Mouse (Mus musculus): ENCODE measurements at regions not wholly inside any gene's neighbourhood (a gene's known extent, or its start where the extent isn't known, plus 50 kb on each side); places are given as distances from the start of the nearest gene placed in this dataset.

- intact Hi-C loops (cut with DNase I) = loop anchor here (1.0 to 10.0 kb wide), 4 partner anchors 47 to 194 kb away; no protein-coding TSS in a partner anchor
- H3K27ac ChIP-seq = no peak overlapping the region; the same call in 1 of the 2 replicates
- WGBS = 91% methylated on average over 4 of the region's 4 CpGs
These were observed 237.0 kb upstream of the Gm37988 start for GRCm38 (mm10) chr1:4570730-4571129.

DNA sequence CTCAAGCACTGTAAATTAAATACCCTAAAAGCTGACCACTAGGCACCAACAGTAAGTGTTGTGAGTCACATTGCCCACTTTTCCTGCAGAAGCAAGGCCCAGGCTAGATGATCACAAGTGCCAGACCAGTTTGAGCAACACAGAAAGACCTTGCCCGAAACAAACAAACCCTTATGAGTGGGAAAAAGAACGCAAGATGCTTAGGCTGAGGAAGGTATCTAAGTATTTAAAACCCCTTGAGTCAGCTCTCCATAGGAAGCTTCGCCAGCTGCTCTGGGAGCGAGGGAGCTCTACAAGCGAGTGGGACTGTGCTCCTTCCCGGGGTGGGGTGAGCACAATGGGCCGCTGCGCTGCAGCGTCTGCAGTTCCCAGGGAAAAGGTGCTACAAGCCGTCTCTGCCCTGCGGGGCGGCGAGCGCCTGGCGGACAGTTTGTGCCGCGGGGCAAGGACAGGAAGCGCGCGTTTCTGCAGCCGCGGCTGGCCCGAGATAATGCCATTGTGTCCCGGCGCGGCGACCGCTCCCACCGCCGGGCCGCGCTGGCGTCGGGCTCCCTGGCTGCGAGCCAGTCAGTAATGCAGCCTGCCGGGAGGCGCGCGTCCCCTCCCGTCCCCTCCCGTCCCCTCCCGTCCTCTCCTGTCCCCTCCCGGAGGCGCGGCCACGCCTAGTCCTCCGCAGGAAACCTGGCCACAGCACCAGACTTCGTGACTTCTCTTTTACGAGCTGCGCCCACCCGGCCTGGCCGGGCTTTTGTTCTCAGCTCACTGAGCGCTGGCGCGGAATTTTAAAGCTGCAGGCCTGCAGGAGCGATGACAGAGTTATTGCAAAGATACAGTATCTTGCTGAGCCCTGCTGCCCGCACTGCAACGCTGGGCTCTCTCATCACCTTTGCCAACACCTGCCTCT is 236.1 kb upstream of the Gm37988 start:
- no peaks in the 10 kb centered on the region for H3K27me3 ChIP-seq (ENCODE audit: control insufficient read depth, insufficient read depth, low read length)
- peak; percentile 85 to 90 for DNase-seq
- intact Hi-C loops (cut with DNase I) = loop anchor here (1.0 to 10.0 kb wide), 5 partner anchors 27 to 193 kb away; no protein-coding TSS in a partner anchor
- H3K4me1 ChIP-seq (ENCODE audit: control insufficient read depth, insufficient read depth, low read length) = peaks cover 5% of the 10 kb centered on the region
- H3K4me3 ChIP-seq = peak overlapping the region; percentile 50
- H3K79me2 ChIP-seq (replicated peaks; ENCODE audit: control insufficient read depth, insufficient read depth, low read length) = no peaks in the 10 kb centered on the region
- WGBS = 1% methylated on average over 58 of the region's 58 CpGs
- H3K36me3 ChIP-seq (ENCODE audit: control insufficient read depth, insufficient read depth, low read length) = no peaks in the 10 kb centered on the region; the same call in 1 of the 2 replicates
- peak overlapping the region; percentile 43 for H3K9ac ChIP-seq (ENCODE audit: low read depth, low read length)
- peak overlapping the region; percentile 81 for H3K27ac ChIP-seq
- TF ChIP-seq CTCF (IDR thresholded peaks at IDR 0.05) (peak; percentile 62), POLR2A (IDR thresholded peaks at IDR 0.05; ENCODE audit: insufficient read depth, low read depth, low read length) (0 out of 2 replicates have a peak, but pooled peaks have one; percentile 39), EP300 (IDR thresholded peaks at IDR 0.05; ENCODE audit: insufficient read depth, low read depth, low read length) (peak; percentile 63)

More at GRCm38 (mm10) chr1:4570730-4571129, 237.0 kb upstream of the Gm37988 start:
- no peaks in the 10 kb centered on the region for H3K79me2 ChIP-seq (replicated peaks; ENCODE audit: control insufficient read depth, insufficient read depth, low read length)
- H3K27me3 ChIP-seq (ENCODE audit: control insufficient read depth, insufficient read depth, low read length) = no peaks in the 10 kb centered on the region
- H3K9ac ChIP-seq (ENCODE audit: low read depth, low read length) = no peak overlapping the region
- no peak for TF ChIP-seq EP300 (IDR thresholded peaks at IDR 0.05; ENCODE audit: insufficient read depth, low read depth, low read length)
- no peak for TF ChIP-seq POLR2A (IDR thresholded peaks at IDR 0.05; ENCODE audit: insufficient read depth, low read depth, low read length)
- TF ChIP-seq CTCF (IDR thresholded peaks at IDR 0.05) = no peak
- H3K4me3 ChIP-seq = no peak overlapping the region
- peaks cover 5% of the 10 kb centered on the region for H3K4me1 ChIP-seq (ENCODE audit: control insufficient read depth, insufficient read depth, low read length)
- H3K36me3 ChIP-seq (ENCODE audit: control insufficient read depth, insufficient read depth, low read length) = no peaks in the 10 kb centered on the region; the same call in 1 of the 2 replicates
- DNase-seq = no peak

DNA sequence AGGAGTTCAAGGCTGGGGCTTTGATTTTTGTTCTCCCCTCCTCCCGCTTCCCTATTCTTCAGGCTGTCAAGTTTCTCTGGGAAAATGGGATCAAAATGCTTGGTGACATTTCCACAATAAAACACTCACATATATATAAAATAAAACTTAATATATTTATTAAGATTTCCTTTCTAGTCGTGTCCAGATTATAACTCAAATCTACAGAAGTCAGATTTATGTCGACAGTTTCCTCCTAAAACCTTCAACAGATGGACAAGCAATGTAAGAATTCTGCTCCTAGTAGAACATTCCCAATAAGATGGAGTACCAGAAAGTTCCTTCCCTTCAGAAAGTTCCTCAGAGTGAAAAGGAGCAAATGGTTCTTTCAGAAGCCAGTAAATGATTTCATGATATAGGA is 235.4 kb upstream of the Gm37988 start:
- intact Hi-C loops (cut with DNase I) = loop anchor here (1.0 to 10.0 kb wide), 4 partner anchors 28 to 192 kb away; no protein-coding TSS in a partner anchor
- Histone ChIP-seq H3K27ac (peak overlapping the region; percentile 79), H3K79me2 (replicated peaks; ENCODE audit: control insufficient read depth, insufficient read depth, low read length) (no peaks in the 10 kb centered on the region), H3K4me1 (ENCODE audit: control insufficient read depth, insufficient read depth, low read length) (peaks cover 5% of the 10 kb centered on the region), H3K36me3 (ENCODE audit: control insufficient read depth, insufficient read depth, low read length) (no peaks in the 10 kb centered on the region; the same call in 1 of the 2 replicates), H3K4me3 (peak overlapping the region; percentile 50), H3K9ac (ENCODE audit: low read depth, low read length) (no peak overlapping the region), H3K27me3 (ENCODE audit: control insufficient read depth, insufficient read depth, low read length) (no peaks in the 10 kb centered on the region)
- TF ChIP-seq POLR2A (IDR thresholded peaks at IDR 0.05; ENCODE audit: insufficient read depth, low read depth, low read length) (no peak), CTCF (IDR thresholded peaks at IDR 0.05) (no peak), EP300 (IDR thresholded peaks at IDR 0.05; ENCODE audit: insufficient read depth, low read depth, low read length) (no peak)
- 50% methylated on average over 3 of the region's 3 CpGs for WGBS
- no peak for DNase-seq

DNA sequence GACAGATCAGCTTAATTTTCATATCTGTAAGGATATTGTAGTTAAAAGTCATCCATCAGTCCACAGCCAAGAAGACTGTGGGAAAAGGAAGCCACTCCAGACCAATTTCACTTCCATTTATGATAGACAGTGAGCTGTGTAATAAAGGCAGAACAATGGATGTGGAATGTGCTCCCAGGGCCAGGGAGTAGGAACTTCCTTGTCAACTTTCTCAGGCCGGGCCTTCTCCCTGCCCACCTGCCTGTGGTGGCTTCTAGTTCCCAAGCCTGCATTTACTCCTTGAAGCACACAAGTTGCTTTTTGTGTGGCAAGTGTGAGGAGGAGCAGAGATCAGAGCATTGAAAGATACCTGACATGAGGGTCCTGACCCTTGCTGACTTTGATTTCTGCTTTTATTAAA is 233.6 kb upstream of the Gm37988 start:
- 34% methylated on average over 1 of the region's 1 CpGs for WGBS
- H3K9ac ChIP-seq (ENCODE audit: low read depth, low read length) = no peak overlapping the region
- H3K27me3 ChIP-seq (ENCODE audit: control insufficient read depth, insufficient read depth, low read length) = no peaks in the 10 kb centered on the region
- H3K4me3 ChIP-seq = no peak overlapping the region
- intact Hi-C loops (cut with DNase I) = loop anchor here (10.0 kb wide), 3 partner anchors 81 to 191 kb away; no protein-coding TSS in a partner anchor
- H3K36me3 ChIP-seq (ENCODE audit: control insufficient read depth, insufficient read depth, low read length) = no peaks in the 10 kb centered on the region; the same call in 1 of the 2 replicates
- no peak overlapping the region; the same call in 1 of the 2 replicates for H3K27ac ChIP-seq
- TF ChIP-seq POLR2A (IDR thresholded peaks at IDR 0.05; ENCODE audit: insufficient read depth, low read depth, low read length) = no peak
- no peak for TF ChIP-seq CTCF (IDR thresholded peaks at IDR 0.05)
- TF ChIP-seq EP300 (IDR thresholded peaks at IDR 0.05; ENCODE audit: insufficient read depth, low read depth, low read length) = no peak
- no peaks in the 10 kb centered on the region for H3K79me2 ChIP-seq (replicated peaks; ENCODE audit: control insufficient read depth, insufficient read depth, low read length)
- DNase-seq = peak in 1 of 2 experiments; percentile 11
- peaks cover 5% of the 10 kb centered on the region for H3K4me1 ChIP-seq (ENCODE audit: control insufficient read depth, insufficient read depth, low read length)

GRCm38 (mm10) chr1:4576957-4577356 is 230.7 kb upstream of the Gm37988 start:
- whole genome bisulfite sequencing = 39% methylated on average over 1 of the region's 1 CpGs

More at GRCm38 (mm10) chr1:4576957-4577356, 230.7 kb upstream of the Gm37988 start:
- peaks cover 1% of the 10 kb centered on the region for H3K4me1 ChIP-seq (ENCODE audit: control insufficient read depth, insufficient read depth, low read length)
- H3K36me3 ChIP-seq (ENCODE audit: control insufficient read depth, insufficient read depth, low read length) = no peaks in the 10 kb centered on the region; the same call in 1 of the 2 replicates
- intact Hi-C loops (cut with DNase I) = loop anchor here (10.0 kb wide), 3 partner anchors 78 to 188 kb away; no protein-coding TSS in a partner anchor
- H3K4me3 ChIP-seq = no peak overlapping the region
- TF ChIP-seq EP300 (IDR thresholded peaks at IDR 0.05; ENCODE audit: insufficient read depth, low read depth, low read length) = no peak
- no peak for TF ChIP-seq POLR2A (IDR thresholded peaks at IDR 0.05; ENCODE audit: insufficient read depth, low read depth, low read length)
- no peak for TF ChIP-seq CTCF (IDR thresholded peaks at IDR 0.05)
- H3K79me2 ChIP-seq (replicated peaks; ENCODE audit: control insufficient read depth, insufficient read depth, low read length) = no peaks in the 10 kb centered on the region
- H3K9ac ChIP-seq (ENCODE audit: low read depth, low read length) = no peak overlapping the region
- no peak for DNase-seq
- no peaks in the 10 kb centered on the region for H3K27me3 ChIP-seq (ENCODE audit: control insufficient read depth, insufficient read depth, low read length)
- H3K27ac ChIP-seq = no peak overlapping the region

All from heart, adult 2 months (tissue).